Mouse (Mus musculus): ENCODE measurements around the gene Taf8. TPM values are rescaled to one million over a fixed set of nuclear protein-coding genes. Genes with fewer than 3 reads are reported as not detected.

Taf8 gene
- polyA plus RNA-seq, 1 experiment, result 30.5 TPM

DNA sequence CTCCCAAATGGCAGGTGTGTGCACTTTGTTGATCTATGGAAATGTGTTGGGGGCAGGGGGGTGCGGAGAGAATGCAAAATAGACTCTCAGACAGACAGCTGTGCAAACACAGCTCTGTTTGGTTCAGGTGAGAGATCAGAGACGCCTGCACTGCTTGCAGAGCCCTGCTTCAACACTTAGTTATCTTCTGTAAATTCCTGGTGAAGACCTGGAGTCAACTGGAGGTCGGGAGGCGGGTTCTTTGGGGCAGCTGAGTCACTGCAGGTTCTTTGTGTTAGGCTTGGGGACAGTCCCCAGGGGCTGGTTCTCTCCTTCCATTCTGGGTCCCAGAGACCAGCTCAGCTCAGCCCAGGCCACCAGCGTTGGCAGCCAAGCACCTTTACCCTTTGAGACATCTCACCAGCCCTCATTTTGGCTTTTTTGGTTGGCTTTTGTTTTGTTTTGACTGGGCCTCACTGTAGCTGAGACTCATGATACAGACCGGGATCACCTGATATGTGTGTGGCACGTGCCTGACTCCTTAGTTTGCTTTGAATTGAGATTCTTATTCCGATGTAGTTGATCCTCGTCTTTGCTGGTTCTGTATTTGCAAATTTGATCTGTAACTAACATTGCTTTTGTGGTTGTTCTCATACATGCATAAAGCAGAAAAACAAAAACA is 39.2 kb downstream of the Taf8 start:
- DNase-seq (ENCODE audit: extremely low spot score in 1 of 2, low spot score in 1 of 2), result no peak

DNA sequence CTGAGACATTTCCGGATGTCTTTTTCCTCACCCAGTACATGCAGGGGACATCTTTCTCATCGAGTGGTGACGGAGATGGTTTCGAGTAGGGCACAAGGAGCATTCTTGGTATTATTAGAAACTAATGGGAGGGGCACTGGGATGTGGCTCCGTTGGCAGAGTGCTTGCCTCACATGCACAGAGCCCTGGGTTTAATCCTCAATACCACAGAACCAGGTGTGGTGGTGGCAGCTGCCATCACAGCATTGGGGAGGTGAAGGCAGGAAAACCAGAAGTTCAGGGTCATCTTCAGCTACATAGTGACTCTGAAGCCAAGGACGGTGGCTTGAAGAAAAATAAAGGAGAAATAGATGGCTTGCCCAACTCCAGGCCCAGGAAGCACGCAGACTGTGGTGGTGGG is 39.9 kb downstream of the Taf8 start:
- DNase-seq (ENCODE audit: extremely low spot score in 1 of 2, low spot score in 1 of 2), result no peak

DNA sequence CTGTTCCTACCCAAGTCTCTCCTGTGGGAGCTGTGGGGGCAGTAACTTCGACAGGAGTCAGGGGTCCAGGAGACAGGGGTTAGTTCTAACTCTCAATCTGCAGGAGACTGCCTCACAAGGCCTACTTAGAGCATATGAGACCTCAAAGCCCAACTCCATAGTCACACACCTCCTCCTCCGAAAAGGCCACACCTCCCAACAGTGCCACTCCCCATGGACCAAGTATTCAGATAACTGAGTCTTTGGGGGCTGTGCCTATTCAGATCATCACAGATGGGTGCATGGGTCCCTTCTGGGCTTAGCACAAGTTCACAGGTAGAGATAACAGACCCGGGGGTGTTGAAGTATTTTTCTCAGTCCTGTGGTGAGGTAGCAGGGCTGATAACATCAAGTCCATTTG is 40.4 kb downstream of the Taf8 start:
- DNase-seq (ENCODE audit: extremely low spot score in 1 of 2, low spot score in 1 of 2), result no peak

DNA sequence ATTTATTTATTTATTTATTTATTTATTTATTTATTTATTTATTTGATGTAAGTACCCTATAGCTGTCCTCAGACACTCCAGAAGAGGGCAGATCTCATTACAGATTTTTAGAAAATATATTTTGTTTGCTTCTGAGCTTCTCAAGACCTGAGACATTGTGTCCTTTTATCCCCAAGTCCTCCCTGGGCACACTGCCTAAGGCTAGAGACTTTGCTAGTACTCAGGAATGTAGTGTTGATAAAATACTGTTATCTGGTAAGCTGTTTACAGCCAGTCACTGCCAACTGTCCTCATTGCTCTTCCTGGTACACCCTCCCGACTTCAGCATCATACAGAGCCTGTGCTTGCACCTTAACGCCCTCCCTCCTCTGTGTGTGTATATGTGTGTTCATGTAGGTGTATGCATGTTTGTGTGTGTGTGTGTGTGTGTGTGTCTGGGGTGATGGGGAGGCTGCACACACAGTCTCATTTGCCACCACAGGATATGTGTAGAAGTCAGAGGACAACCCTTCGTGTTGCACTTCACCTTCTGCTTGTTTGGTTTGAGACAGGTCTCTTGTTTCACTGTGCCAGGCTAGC is 42.7 kb downstream of the Taf8 start:
- DNase-seq (ENCODE audit: extremely low spot score in 1 of 2, low spot score in 1 of 2), result no peak

DNA sequence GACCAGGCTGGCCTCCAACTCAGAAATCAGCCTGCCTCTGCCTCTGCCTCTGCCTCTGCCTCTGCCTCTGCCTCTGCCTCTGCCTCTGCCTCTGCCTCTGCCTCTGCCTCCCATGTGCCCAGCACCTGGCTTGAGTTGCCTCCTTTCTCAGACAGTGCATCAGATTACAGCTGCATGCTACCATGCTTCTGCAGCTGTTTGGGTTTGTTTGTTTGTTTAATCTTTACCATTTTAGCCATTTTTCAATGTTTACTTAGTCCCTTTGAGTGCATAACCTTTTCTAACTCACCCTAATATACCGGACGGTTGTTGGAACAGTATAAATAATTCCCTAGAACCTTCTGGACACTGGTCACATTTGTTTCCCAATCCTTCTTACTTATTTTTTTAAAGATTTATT is 43.2 kb downstream of the Taf8 start:
- no peak for DNase-seq (ENCODE audit: extremely low spot score in 1 of 2, low spot score in 1 of 2)

DNA sequence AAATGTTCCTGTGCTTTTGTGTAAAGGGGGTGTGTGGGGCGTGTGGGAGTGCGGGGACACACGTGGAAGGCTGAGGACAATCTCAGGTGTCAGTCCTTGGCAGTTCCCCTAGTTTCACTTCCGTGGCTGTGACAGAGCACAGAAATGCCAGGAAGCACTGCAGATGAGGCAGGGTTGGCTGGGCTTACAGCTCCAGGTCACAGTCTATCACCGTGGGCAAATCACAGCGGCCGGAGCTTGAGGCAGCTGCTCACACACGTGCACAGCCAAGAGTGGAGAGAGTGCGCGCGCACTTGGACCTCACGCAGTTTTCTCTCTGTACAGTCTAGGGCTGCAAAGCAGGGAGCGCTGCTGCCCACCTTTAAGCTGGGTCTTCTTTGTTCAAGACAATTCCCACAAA is 43.8 kb downstream of the Taf8 start:
- no peak for DNase-seq (ENCODE audit: extremely low spot score in 1 of 2, low spot score in 1 of 2)

DNA sequence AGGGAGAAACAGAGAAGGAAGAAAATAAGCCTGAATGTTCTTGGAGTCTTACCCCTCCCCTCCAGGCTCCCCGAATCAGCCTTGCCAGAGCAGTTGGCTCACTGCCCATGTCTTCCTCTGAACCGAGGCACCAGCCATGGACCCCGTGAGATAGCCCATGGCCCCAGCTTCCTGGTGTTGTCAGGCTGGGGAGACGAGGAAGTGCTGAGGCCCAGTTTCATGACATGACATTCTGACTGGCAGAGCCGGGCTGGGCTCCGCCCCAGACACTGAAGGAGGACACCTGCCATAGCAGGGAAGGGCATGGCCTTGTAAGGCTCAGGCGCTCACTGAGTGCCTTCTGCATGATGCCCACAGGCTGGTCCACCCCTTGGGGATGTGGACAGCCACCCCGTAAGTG is 47.4 kb downstream of the Taf8 start:
- no peak for DNase-seq (ENCODE audit: extremely low spot score in 1 of 2, low spot score in 1 of 2)

DNA sequence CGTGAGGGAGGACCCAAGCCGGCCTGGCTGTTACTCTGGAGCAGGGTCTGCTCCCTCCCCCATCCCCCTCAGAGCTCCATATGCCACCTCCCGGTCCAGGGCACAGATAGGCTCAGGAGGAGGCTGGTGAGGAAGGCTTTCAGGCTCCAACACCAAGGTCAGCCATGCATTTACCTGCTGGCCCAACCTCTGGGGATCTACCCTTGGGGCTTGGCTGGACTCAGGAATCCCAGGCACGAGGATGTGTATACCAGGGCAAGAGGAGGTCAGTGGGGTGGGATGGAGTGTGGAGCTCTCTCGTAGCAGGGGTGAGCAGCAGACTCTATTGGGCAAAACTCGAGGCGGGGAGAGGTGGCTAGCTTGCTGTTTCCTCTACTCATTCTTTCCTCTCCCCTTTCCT is 49.2 kb downstream of the Taf8 start:
- DNase-seq (ENCODE audit: extremely low spot score in 1 of 2, low spot score in 1 of 2), result no peak

DNA sequence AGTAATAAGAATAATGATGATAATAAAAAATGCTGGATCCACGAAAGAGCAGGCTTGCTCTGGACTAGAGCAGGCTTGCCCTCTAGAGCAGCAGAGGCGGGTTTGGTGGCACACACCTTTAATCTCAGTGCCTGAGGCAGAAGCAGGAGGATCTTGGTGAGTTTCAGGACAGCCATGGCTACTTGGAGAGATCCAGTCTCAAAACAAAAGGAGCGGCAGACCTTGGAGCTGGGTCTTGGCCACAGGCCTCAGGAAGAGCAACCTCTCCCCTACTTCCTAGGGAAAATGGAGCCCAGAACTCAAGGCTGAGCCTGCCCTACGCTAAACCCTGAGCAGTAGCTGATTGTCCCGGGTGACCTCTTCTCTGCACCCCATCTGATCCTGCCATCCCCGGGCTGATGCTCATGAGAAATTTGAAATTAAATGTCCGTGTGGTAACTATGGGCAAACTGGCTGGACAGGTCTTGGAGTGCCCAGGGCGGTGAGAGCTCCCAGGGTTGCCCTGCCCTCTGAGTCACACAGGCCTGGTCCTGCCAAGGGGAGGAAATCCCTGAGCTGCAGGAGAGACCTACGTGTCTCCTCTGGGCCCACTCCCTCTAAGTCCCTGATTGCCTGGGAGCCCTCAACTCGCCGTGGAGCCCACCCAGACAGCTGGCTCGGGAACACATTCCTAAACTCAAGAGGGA is 51.1 kb downstream of the Taf8 start:
- no peak for DNase-seq (ENCODE audit: extremely low spot score in 1 of 2, low spot score in 1 of 2)

DNA sequence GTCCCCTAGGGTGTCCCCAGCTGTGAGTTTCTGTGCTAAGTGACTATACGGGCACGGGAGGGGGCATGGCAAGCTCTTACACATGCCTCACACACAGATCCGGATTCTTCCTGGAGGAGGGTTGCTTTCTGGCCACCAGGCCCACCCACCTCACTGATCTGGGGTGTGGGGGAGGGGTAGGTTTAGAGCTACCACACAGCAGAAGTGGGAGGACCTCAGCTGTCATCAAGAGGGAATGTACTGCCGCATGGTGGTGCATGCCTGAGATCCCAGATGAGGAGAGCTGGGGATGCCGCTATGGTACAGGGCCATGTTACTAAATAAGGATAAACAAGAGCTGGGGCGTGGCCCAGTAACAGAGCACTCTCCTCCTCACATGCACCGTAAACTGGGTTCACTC is 51.9 kb downstream of the Taf8 start:
- no peak for DNase-seq (ENCODE audit: extremely low spot score in 1 of 2, low spot score in 1 of 2)

DNA sequence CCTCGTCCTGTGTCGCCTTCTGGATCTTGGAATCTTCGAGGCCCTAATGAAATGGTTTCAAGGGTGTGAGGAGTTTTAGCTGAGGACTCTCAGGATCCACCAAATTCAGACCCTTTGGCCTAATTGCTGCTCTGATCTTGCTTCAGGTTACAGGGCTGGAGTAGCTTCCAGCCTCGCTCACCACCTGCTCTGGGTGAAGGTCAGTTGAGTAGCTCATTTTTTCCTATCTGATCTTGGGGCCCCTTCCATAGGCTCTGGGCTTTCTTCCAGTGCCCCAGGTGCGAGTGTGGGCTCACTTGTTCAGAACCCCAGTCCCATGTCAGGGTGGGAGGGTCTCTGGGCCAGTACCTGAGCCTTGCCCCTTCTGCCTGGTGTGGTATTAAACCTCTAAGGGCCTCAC is 52.7 kb downstream of the Taf8 start:
- no peak for DNase-seq (ENCODE audit: extremely low spot score in 1 of 2, low spot score in 1 of 2)

DNA sequence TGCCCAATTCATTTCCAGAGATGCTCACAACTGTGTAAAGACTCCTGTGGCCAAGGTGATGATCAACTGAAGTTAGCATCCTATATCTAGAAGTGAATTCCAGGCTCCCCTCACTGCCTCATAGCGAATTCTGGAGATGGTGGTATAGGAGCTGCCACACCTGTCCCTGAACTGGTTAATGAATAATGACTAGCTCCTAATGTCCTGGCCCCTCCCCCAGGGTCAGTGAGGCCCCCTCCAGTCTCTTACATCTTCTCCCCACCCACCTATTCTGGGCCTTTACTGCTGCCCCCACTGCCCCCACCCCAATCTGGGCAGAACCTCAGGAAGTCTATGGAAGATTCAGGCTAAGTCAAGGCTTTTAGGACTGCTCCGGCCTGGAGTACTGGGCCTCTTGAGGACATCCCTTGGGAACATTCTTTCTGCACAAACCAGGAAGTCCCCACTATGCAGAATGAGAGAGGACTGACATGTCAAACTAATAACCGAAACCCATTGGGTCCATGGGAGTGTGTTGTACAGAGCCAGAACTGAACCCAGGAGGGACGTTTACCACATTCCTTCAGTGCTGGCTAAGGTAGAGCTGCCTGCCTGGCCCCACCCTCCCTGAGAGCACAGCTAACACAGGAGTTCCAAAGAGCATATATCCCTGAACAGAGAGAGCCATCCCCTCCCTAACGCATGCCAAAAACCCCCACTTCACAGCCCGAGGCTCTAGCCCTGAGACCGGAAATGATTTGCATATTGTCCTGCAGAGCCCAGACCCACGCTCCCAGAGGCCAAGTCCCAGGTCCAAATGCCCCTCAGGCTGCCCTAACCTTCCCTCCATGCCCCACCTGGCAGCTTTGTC is 53.3 kb downstream of the Taf8 start:
- DNase-seq (ENCODE audit: extremely low spot score in 1 of 2, low spot score in 1 of 2), result no peak

DNA sequence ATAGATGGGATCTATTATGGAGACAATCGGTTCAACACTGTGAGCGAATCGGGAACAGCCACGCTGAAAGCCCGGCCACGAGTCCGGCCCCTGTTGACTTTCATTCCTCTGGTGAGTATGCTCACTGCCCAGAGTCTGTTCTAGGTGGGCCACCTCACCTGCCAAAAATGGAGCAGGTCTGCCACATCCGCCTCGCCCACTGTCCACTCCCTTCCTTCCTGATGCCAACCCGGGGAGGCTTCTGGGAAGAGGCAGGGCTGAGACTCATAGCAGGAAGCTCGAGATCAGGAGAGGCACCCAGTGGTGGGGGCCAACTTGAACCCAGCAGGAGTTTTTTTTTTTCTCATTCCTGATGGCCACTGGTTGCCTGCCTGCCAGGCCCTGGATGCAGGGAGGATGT is 55.5 kb downstream of the Taf8 start:
- no peak for DNase-seq (ENCODE audit: extremely low spot score in 1 of 2, low spot score in 1 of 2)

DNA sequence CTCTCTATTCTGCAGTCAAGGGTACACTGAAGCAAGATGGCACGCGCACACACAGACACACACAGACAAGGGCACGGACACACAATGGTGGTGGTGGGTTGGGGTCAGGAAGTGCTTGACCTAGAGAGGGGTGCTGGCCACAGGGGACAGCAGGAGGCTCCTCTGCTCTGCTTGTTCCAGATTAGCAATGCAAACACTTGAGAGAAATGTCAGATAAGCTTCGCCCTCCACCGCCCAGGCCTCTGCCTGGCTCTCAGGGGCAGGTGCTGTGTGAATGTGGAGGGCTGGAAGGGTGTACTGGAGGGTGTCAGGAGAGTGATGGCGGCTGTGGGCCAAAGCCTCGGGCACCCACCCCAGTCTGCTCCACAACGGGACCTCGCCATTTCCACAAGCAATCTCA is 56.1 kb downstream of the Taf8 start:
- DNase-seq (ENCODE audit: extremely low spot score in 1 of 2, low spot score in 1 of 2), result no peak

DNA sequence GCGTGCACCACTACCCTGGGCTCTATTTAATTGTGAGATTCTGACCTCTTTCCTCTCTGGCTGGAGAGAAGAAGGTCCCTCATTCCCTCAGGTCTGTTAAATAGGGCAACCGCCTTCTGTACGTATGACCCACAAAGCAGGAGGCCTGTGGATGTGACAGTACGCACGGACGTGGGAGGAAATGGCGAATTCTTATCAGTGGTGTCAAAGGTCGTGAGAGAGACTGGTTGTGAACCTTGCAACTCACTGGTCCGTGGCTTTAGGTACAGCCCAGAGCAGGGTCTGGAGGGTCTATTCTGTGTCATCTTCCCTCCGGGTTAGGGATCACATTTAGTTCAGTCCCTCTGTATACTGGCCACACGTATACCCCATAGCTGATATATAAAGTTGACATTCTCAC is 56.6 kb downstream of the Taf8 start:
- no peak for DNase-seq (ENCODE audit: extremely low spot score in 1 of 2, low spot score in 1 of 2)

DNA sequence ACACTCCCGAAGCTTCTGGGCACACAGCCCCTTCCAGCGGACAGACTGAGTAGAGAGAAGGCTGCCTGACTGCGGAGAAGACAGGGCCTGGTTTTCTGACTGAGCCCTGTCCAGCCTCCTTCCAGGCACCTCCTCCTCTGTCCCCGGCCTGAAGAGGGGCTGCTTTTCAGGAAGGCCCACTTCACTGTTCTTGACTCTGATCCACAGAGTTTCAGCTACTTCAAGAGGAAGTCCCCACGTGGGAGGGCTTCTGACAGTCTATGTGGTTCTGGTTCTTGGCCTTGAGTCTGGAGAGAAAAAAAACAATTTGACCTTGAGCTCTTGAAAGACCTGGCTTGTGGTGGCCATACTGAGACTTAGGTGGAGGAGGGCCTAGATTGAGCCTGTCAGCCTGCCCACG is 58.0 kb downstream of the Taf8 start:
- no peak for DNase-seq (ENCODE audit: extremely low spot score in 1 of 2, low spot score in 1 of 2)

DNA sequence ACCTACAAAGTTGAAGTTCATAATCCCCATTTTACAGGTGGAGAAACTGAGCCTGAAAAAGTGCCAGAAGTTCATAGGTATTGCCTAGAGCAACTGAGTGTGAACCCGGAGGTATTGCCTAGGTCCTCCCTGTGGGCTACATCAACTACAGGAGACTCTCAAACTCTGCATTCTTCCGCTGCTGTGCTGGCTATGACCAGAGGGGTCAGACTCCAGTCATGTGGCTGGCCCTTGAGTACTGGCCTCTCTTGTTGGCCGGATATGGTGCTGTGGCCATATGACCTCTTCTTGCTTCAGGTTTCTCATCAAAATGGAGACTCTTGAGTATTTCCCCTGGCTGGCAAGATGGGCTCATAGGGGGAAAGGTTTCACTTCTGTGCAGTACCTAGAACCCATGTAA is 59.8 kb downstream of the Taf8 start:
- DNase-seq (ENCODE audit: extremely low spot score in 1 of 2, low spot score in 1 of 2), result no peak

DNA sequence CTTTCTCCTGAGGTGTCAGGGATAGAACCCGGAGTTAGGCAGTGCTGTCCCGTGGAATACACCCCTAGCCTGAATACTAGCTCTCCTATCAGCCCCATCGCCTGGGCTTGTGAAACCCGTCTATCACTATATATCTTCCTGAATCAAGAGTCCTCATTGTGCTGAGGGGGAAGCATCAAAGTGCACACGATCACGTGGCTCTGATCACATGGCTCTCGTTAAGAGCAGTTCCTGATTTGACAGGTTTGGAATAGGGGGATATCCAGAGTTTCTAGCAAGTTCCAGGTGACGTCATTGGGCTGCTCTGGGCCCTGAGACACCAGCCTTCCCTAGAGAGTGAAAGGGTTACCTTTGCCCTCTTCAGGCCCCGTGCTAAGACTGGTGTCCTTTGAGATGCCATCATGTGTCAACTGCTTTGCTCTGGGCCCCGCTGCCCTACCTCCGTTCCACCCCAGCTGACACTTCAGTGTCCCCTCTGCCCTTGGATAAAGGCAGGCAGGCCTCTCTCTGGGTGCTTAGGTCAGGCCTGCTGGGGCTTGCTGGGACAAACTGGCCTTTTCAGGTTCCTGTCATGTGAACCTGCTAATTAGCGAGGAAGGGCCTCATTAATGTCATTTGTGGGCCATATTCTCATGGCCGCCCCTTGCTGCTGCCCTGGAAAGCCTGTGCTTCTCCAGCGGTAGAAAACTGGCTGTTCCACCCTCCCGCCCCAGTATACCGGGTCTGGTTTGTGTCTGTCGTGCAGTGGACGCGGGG is 60.6 kb downstream of the Taf8 start:
- no peak for DNase-seq (ENCODE audit: extremely low spot score in 1 of 2, low spot score in 1 of 2)

DNA sequence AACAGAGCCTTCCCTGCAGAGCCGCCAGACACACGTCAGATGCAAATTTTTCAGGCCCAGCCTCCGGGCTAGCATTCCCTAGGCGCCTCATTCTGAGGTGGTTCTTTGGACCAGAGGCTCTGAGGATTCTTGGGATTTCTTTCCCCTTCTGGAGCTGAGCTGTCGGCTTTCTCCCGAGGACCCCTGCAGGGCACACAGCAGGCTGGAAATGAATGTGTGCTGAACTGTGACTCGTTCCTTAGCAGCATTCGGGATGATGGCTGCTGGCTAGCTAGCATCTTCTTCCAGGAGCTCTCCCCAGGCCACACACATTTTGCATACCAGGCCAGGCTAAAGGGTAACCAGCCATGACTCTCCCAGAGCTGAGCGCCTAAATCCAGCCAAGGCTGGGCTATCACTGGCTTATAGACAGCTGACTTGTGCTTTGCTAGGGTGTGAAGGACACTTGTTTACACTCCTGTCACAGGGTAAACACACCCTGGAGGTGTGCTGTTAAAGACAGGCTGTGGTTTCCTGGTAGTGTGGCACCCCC is 61.7 kb downstream of the Taf8 start:
- no peak for DNase-seq (ENCODE audit: extremely low spot score in 1 of 2, low spot score in 1 of 2)

DNA sequence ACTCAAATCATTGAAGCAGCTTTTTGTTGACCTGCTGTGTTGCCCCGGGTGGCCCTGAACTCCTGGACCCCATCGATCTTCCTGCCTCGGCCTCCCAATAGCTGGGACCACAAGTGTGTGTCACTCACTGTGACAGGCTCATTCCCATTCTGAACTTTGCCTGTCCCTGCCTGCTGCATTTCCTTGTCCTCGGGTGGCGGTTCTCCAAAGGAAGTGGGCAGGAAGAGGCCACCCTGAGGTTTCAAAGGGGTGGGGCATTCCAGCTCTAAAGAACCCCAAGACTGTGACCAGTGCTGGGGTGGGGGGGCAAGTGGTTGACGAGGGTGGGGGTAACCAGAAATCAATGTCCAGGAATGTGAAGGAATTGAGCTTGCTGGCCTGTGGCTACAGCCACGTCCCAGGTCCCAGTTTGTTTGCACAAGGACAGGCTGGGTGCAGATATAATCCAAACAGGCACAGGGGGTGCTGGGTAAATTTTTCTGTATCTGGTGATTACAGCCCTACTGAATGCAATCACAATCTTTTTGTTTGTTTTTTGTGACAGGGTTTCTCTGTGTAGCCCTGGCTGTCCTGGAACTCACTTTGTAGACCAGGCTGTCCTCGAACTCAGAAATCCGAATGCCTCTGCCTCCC is 62.6 kb downstream of the Taf8 start:
- no peak for DNase-seq (ENCODE audit: extremely low spot score in 1 of 2, low spot score in 1 of 2)

Data from frontal cortex, adult 2 months (tissue).